Mouse (Mus musculus): Measurements from ENCODE around the gene Dnajc11. TPM values are rescaled to one million over a fixed set of nuclear protein-coding genes. Genes with fewer than 3 reads are reported as not detected.

Gene Dnajc11
- total RNA-seq, 2 experiments from 2014 or later, result 47.9 to 52.6 TPM

DNA sequence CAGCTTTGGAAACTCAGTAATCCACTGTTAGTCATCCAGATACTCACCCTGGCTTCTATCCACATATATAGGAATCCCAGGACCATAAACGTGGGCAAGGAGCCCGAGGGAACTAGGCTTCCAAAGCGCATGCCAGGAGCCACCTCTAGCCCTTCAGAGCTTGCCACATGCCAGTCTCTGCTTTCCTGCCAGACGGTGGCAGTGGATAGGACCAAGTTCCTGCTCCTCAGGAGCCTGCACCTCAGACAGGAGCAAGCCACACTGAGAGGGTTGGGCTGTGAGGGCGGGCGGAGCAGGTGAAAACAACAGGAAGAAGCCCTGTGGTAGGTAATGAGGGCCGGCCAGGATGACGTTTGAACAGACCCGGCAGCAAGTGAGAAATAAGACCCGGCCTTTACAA is 52.4 kb downstream of the Dnajc11 start:
- DNase-seq (ENCODE audit: low spot score), result no peak

DNA sequence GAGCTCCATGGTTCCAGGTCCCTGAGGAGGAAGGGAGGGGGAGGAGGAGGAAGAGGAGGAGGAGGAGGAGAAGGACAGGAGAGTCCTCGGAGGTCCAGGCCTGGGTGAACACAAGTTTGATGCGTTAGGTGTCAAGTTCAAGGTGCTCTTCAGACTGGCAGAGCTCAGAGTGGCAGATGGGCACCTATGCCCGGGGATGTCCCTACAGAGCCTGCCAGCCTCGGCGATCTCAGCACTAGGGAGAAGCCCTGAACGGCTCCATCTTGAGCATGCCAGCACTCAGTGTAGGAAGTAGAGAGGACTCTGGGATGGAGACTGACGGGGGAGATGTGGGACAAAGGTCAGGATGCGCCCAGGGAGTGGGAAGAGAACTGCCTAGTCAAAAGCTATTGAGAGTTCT is 53.2 kb downstream of the Dnajc11 start:
- no peak for DNase-seq (ENCODE audit: low spot score)

DNA sequence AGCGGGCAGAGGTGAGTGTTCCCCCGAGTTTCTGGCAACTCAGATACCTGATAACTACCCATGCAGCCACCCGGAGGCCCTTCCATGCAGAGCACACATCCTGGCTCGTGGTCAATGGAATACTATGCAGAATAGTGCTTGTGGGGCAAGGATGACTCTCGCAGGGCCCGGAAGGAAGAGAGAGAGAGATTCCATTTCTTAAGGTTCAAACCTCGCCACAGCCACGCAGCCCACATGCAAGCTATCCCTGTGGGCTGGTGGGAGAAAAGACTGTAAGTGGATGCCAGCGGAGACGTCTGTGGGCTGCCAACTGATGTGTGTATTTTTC is 54.5 kb downstream of the Dnajc11 start:
- no peak for DNase-seq (ENCODE audit: low spot score)

DNA sequence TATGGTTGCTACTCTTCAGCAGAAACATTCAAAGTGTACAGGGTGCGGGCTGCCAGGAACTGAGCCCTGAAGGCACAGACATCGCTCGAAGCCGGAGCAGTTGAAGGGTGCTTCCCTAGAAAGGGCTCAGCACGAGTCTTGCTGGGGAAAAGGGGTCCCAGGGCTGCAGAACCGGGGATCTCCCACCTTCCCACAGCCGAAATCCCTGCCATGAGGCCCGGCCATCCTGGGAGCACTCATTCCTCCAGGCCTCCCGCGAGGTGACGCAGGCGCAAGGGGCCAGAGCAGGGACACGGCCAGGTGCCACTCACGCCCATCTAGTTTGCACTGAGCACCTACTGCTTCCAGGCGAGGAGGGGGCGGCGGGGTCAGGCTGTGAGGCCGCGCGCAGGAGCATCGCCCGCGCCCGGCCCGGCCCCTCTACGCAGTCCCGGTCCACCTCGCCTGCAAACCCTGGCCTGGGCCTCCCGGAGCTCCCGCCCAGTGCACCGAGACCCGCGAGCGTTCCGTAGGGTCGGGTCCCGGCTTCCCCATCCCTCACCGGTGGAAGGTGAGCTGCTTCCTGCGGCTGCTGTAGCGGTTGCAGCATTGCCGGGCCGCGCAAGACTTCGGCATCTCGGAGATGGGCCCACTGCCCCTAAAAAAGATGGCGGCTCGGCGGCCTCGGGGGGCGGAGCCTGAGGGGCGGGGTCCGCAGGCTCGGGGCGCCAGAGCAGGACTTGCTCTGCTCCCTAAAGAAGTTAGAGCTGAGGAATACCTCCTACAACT is 55.0 kb downstream of the Dnajc11 start, which contains the start of gene Thap3:
Thap3 (minus strand) TSS at position 656 of the 768 bp plus-strand sequence.
- DNase-seq (ENCODE audit: low spot score), result peak; percentile 84

DNA sequence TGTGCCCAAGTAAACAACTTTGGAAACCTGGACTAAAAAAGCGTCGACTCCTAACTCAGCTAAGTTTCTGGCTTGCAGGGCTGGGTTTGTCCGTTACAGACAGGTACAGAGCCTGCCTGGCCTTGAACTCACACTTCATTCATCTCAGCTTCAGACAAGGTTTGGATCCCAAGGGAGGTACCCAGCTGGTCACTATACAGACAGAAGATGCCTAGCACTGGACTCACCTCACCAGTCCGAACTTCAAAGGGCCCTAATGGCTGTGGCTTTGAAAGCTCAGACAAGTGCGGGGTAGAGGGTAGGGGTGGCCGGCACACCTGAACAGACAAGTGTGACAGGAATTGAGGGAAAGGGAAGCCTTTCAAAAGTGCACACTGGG is 55.6 kb downstream of the Dnajc11 start:
- no peak for DNase-seq (ENCODE audit: low spot score)

DNA sequence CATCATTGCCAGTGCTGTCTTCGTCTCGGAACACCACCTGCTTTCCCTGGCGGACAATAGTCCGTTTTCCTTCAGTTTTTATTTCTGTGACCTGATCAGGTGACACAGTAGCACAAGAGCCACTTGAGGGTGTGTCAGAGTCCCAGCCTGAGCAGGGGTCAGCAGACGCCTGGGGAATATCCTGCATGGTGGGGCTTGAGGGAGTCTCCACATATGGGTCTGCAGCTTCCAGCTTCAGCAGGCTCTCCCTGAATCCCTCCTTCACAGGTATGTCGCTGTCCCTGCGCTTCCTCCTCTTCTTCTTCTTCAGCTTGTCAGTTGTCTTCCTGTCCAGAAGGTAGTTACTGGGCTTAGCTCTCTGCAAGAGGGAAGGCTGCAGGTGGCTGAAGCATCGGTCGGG is 58.6 kb downstream of the Dnajc11 start:
- no peak for DNase-seq (ENCODE audit: low spot score)

DNA sequence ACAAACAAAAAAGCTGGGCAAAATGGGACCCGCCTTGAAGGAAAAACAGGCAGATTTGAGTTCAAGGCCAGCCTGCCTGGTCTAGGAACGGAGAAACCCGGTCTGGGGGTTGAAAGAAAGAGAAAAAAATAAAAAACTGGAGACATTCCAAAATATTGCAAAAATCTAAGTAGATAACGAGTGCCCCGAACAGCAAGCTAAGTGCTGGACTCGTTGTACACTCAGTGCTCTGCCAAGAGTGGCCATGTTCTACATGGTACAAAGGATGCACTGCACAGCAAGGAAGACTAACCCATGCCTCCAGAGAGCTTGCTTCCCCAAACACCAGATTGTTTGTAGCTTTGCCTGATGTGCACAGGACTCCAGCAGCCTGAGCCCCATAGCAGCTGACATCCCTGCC is 59.5 kb downstream of the Dnajc11 start:
- DNase-seq (ENCODE audit: low spot score), result no peak

DNA sequence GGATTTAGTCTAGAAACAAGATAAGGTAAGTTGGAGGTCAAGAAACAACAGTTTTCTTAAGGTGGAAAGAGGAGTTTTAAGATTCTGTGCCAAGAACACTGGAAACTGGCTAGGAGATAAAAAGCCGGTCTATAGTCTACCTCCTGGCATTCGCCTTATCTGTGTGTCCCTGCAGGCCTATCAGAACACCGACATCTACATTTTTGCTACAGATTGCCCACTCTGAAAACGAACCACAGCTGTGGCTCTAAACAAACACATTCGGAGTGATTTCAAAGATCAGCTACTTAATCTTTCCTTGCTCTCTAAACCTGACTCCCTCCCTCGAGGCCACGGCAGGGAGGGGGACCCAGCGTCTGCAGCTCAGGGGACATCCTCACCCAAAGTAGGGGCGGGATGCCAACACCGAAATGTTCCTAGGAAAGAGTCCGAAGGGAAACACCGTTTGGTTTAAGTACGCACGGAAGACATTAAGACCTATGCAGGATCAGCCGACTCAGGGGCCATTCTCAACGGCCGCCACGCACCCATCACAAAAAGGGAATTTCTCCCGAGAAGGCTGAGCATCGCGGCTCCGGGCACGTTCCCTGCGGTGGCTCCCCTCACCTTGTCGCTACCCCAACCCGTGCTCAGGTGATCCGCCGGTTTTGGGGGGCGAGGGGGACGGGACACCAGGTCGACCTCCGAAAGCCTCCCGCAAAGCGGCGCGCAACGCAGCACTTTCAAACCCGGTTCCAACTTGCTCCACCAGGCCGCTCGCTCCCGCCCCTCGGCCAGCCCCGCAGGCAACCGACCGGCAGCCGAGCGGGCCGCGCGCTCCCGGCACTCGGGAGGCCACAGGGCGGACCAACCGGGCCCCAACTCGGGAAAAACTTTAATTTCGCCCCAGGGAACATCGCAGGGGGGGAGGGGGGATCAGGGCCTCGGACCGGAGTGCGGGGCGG is 61.0 kb downstream of the Dnajc11 start:
- DNase-seq (ENCODE audit: low spot score), result no peak

DNA sequence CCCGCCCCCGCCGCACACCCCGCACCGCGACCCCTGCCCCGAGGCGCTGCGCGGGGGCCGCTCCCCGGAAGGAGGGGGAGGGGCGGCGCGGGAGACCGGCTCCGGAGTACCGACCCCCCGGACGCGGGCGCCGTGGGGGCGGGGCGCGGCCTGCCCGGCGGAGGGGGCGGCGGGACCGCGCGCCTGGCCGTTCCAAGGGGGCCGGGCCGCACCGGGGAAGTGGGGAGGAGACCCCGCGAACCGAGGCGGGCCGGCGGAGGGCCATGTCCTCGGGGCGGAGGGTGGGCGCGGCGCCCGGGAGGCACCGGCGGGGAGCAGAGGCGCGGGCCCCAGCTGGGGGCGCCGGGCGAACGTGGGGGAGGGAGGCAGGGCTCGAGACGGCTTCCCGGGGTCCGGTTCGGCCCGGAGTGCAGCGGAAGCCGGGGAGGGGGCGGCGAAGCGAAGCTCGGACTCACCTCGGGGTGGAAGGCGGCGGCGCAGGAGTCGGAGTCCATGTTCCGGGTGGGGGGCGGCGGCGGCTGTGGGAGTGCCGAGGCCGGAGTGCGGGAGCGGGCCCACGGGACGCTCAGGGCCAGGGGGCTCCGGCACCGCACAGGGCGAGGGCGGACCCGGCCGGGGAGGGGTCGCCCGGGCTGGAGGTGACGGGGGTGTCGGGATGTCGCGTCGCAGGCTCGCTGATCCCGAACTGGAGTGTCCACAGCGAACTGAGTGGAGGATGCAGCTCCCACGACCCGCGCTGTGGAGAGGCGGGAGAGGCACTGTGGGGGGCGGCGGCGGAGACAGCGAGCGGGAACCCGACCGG is 62.1 kb downstream of the Dnajc11 start:
- no peak for DNase-seq (ENCODE audit: low spot score)

DNA sequence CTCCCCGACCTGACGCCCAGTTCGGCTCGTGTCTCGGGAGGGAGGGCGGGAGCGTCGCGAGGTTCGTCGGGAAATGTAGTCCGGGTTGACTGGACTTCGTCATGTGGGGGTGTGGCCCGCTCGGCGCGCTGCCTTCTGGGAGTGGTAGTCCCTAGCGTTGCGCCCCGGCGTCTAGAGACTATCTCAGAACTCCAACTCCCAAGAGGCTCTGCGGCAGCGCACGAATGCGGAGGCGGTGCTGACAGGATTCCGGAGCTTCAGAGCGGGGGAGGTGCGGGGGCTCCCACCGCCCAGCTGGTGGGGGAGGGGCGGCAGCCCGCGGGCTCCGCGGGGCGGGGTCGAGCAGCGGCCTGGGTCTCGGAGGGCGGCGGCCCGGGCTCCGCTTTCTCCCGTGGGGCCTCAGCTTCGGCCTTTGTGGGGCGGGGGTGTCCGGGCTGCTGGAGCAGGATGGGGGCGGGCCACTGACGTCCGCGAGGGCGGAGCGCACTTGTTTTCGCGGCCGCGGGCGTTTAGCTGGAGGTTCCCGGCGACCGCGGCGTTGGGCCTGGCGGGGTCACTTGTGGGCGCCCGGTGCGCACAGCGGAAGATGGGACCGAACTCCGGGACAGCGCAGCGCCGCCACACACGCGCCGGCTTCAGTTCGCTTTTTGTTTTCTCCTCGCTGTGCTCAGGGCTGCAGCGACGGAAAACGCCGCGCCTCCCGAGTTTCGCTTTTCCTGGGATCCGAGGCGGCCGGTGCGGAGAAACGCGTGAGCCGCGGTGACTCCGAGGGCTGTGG is 62.9 kb downstream of the Dnajc11 start, which contains the start of gene Phf13:
Phf13 (minus strand) TSS at position 86 of the 778 bp plus-strand sequence.
- DNase-seq (ENCODE audit: low spot score), result peak; percentile 99

DNA sequence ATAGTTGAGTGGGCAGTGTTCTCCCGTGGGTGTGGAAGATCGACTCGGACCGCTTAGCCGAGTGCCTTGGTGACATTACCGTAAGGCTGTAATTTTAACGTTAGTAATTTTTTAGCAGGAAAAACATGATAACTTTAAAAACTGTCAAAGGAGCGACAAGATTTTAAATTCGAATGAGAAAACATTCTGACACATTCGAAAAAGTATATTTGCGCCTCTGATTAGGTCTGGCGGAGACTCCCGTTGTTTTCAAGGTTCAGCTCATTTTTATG is 63.4 kb downstream of the Dnajc11 start:
- no peak for DNase-seq (ENCODE audit: low spot score)

DNA sequence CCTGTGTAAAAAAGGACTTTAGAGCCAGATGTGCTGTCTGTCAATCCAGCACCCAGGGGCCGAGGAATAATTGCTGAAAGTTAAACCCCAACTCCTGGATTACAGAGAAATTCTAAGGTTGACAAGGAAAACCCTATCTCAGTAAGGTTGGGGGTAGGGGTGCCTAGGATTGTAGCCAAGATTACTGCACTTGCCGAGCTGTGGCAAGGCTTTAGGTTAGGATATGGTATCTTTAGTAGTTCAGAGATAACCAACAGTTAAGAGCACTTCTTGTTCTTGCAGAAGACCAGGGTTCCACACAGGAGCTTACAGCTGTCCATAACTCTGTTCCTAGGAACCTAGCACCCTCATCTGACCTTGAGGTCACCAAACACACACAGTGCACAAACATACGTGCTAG is 64.2 kb downstream of the Dnajc11 start:
- no peak for DNase-seq (ENCODE audit: low spot score)

DNA sequence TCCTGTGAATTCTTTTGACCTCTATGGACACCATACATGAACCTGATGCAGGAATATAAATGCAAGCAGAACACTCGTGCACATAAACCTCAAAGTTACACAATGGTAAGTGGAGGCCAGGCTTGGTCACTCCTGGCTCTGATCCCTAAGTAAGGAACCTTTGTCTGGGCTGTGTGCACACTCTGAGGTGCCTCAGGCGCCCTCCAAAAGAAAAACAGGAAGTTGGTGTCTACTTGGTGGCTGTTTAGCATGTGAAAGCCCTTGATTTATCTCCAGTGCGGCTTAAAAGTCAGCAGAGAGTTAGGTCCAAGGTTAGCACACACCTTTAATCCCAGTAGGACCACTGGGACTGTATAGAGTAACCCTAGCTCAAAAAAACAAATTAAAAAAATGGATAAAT is 66.0 kb downstream of the Dnajc11 start:
- DNase-seq (ENCODE audit: low spot score), result no peak

DNA sequence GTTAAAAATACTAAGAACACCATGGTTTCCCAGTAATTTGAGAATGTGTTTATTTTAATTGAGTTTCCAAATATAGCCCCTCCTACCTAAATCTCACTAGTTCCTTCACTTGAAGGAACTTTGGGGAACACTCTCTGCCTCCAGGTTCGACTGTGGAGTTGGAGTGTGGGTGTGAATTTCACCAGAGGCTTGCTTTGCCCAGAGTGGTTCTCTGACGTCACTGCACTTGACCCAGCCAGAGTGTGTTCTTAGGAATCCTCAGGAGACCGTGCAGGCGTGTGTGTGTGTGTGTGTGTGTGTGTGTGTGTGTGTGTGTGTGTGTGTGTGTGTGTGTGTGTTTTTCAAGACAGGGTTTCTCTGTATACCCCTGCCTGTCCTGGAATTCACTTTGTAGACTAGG is 67.4 kb downstream of the Dnajc11 start:
- DNase-seq (ENCODE audit: low spot score), result peak; percentile 61

DNA sequence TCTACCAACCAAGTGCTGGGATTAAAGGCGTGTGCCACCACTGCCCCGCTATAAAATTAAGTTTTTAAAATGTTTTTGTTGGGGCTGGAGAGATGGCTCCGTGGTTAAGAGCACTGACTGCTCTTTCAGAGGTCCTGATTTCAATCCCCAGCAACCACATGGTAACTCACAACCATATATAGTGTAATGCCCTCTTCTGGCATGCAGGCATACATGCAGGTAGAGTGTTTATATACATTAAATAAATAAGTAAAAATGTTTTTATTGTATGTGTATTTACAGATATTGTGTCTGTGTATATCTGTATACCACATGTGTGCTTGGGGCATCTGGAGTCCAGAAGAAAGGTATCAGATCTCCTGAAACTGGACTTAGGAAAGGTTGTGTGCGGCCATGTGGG is 67.8 kb downstream of the Dnajc11 start:
- DNase-seq (ENCODE audit: low spot score), result no peak

DNA sequence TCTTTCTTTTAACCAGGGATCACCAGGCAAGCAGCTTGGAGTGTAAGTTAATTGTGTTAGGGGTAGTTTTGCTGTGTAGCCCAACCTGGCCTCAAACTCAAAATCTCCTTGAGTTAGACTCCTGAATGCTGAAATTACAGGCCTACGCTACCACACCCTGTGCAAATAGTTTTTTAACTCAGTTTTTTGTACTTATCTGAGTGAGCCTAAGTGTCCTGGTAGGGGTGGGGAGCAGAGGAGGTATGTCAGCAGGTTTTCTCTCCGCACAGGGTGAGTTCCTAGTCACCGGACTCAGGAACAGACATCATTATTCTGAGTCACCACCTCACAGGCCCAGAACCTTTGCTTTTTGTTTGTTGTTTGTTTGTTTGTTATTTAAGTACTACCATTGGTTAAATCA is 68.6 kb downstream of the Dnajc11 start:
- DNase-seq (ENCODE audit: low spot score), result no peak

DNA sequence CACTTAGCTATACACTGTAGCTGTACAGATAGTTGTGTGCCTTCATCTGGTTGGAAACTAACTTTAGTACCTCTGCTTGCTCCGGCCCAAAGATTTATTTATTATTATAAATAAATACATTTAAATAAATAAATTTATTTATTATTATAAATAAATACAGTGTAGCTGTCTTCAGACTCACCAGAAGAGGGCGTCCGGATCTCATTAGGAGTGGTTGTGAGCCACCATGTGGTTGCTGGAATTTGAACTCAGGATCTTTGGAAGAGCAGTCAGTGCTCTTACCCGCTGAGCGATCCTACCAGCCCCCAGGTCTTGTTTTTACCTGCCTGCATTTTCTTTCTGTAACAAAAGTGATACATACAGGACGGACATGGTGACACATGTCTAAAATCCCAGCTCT is 72.6 kb downstream of the Dnajc11 start:
- DNase-seq (ENCODE audit: low spot score), result no peak

DNA sequence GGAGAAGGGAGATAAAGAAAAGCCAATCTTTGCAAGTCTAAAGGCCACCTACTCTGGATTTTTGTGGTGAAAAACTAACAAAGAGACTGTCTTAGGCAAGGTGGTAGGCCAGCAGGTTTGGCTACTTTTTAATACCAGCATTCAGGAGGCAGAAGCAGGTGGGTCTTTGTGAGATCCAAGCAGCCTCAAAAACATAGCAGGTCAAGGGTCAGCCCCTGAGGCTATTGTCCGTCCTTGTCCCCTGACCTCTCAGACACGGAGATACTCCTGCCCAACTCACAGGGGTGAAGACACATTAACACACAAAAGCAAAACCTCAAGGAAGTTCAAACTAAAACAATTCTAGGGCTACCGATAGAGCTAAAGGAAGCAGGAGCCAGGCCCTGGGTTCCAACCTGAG is 73.3 kb downstream of the Dnajc11 start:
- DNase-seq (ENCODE audit: low spot score), result no peak

DNA sequence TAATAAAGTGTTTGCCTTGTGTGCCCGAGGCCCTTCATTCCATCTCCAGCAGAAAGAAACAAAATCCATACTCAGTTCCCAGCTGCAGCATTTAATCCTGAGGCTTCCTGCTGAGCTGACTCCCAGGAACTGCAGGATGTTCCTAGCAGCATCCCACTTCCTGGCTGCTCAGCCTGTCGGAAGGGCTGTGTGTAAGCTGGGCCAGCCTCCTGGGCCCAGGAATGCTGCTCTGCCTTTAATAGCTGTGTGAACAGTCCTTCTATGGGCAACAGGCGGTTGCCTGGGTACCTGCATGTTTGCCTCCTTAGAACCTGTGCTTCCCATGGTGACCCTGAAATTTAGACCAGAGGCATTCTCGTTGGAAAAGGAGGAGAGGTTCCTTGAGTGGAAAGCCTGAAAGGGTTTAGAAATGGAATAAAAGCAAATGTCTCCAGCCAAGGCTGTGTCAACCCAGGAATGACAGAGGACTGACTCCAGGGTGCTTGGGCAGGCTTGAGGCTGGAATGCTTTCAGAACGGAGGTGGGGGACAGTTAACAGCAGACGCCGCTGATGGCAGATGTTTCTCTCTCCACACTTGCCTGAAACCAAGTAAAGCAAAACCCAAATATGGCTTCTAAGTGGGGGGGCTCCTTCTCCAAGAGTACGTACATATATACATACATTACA is 74.1 kb downstream of the Dnajc11 start:
- no peak for DNase-seq (ENCODE audit: low spot score)

DNA sequence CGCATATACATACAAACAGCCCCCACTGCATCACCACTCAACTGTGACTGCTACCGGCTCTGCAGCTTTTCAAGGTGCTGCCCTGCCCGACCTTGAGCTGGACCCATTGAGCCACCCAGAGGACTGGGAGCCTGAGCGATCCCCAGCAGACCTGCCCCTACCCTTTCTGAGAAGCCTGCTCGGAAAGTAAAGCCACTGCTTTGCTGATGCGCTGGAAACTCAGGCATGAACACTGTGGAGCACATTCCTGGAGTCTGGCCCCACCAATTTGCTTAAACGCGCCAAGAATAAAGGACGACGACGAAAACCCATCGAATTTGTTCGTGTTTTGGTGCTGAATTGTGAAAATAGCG is 74.6 kb downstream of the Dnajc11 start:
- no peak for DNase-seq (ENCODE audit: low spot score)

DNA sequence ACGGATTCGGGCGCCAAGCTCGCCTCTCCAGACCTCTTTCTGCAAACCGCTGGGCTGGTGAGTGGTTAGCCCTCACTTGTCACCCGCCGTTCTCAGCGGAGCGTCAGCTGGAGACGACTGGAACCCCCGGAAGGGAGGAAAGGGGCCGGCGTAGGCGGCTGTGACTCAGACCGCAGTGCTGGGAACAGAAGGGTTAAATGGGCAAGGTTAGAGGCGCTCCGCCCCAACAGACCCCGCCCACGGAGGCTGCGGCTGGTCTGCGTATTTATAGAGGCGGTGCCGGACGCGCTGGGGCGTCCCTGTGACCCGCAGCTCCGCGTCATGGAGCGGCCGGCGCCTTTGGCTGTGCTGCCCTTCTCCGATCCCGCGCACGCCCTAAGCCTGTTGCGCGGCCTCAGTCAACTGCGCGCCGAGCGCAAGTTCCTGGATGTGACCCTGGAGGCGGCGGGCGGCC is 75.2 kb downstream of the Dnajc11 start, which contains the start of gene Klhl21:
Klhl21 (plus strand) TSS at position 182 of the 454 bp plus-strand sequence.
- DNase-seq (ENCODE audit: low spot score), result peak; percentile 96
